Mouse (Mus musculus): Measurements from ENCODE around the gene Prkca. TPM values are rescaled to one million over a fixed set of nuclear protein-coding genes. Genes with fewer than 3 reads are reported as not detected.

The Prkca gene
- polyA plus RNA-seq, 1 experiment: 2.8 TPM

- Histone ChIP-seq H3K4me1 (ENCODE audit: control insufficient read depth, insufficient read depth, low read length) (no peaks in the 10 kb centered on the region), H3K27me3 (ENCODE audit: control insufficient read depth, insufficient read depth, low read length, poor library complexity, severe bottlenecking) (no peaks in the 10 kb centered on the region), H3K4me3 (ENCODE audit: low read depth, low read length) (no peak overlapping the region), H3K27ac (ENCODE audit: insufficient read depth, low read length) (no peak overlapping the region), H3K36me3 (ENCODE audit: control insufficient read depth, insufficient read depth, low read length, poor library complexity, severe bottlenecking) (no peaks in the 10 kb centered on the region), H3K9me3 (replicated peaks; ENCODE audit: control insufficient read depth, insufficient read depth, low read length, poor library complexity, severe bottlenecking) (no peaks in the 10 kb centered on the region), H3K9ac (ENCODE audit: low read depth, poor library complexity, severe bottlenecking) (no peak overlapping the region)
- TF ChIP-seq POLR2A (IDR thresholded peaks at IDR 0.05; ENCODE audit: insufficient read depth, low read length) (no peak), EP300 (IDR thresholded peaks at IDR 0.05; ENCODE audit: insufficient read depth, low read depth, low read length) (no peak), CTCF (IDR thresholded peaks at IDR 0.05; ENCODE audit: low read depth, low read length) (no peak)
These were observed 226.2 kb downstream of the Prkca start for GRCm38 (mm10) chr11:108117360-108118050.

GRCm38 (mm10) chr11:108114091-108114490 lies 229.6 kb downstream of the Prkca start:
- no peaks in the 10 kb centered on the region for H3K4me1 ChIP-seq (ENCODE audit: control insufficient read depth, insufficient read depth, low read length)
- no peak for TF ChIP-seq CTCF (IDR thresholded peaks at IDR 0.05; ENCODE audit: low read depth, low read length)
- H3K36me3 ChIP-seq (ENCODE audit: control insufficient read depth, insufficient read depth, low read length, poor library complexity, severe bottlenecking): no peaks in the 10 kb centered on the region

GRCm38 (mm10) chr11:108112437-108112836 lies 231.3 kb downstream of the Prkca start:
- TF ChIP-seq CTCF (IDR thresholded peaks at IDR 0.05; ENCODE audit: low read depth, low read length): no peak
- no peak for TF ChIP-seq POLR2A (IDR thresholded peaks at IDR 0.05; ENCODE audit: insufficient read depth, low read length)
- no peak for TF ChIP-seq EP300 (IDR thresholded peaks at IDR 0.05; ENCODE audit: insufficient read depth, low read depth, low read length)
- no peak overlapping the region for H3K4me3 ChIP-seq (ENCODE audit: low read depth, low read length)
- H3K4me1 ChIP-seq (ENCODE audit: control insufficient read depth, insufficient read depth, low read length): no peaks in the 10 kb centered on the region
- H3K36me3 ChIP-seq (ENCODE audit: control insufficient read depth, insufficient read depth, low read length, poor library complexity, severe bottlenecking): no peaks in the 10 kb centered on the region
- no peak overlapping the region for H3K9ac ChIP-seq (ENCODE audit: low read depth, poor library complexity, severe bottlenecking)
- H3K9me3 ChIP-seq (replicated peaks; ENCODE audit: control insufficient read depth, insufficient read depth, low read length, poor library complexity, severe bottlenecking): no peaks in the 10 kb centered on the region
- no peak overlapping the region for H3K27ac ChIP-seq (ENCODE audit: insufficient read depth, low read length)
- no peaks in the 10 kb centered on the region for H3K27me3 ChIP-seq (ENCODE audit: control insufficient read depth, insufficient read depth, low read length, poor library complexity, severe bottlenecking)

More at GRCm38 (mm10) chr11:108114091-108114490, 229.6 kb downstream of the Prkca start:
- H3K27me3 ChIP-seq (ENCODE audit: control insufficient read depth, insufficient read depth, low read length, poor library complexity, severe bottlenecking): no peaks in the 10 kb centered on the region
- no peak overlapping the region for H3K27ac ChIP-seq (ENCODE audit: insufficient read depth, low read length)
- no peak overlapping the region for H3K4me3 ChIP-seq (ENCODE audit: low read depth, low read length)
- no peak overlapping the region for H3K9ac ChIP-seq (ENCODE audit: low read depth, poor library complexity, severe bottlenecking)
- H3K9me3 ChIP-seq (replicated peaks; ENCODE audit: control insufficient read depth, insufficient read depth, low read length, poor library complexity, severe bottlenecking): no peaks in the 10 kb centered on the region

- H3K27me3 ChIP-seq (ENCODE audit: control insufficient read depth, insufficient read depth, low read length, poor library complexity, severe bottlenecking): no peaks in the 10 kb centered on the region
- H3K9ac ChIP-seq (ENCODE audit: low read depth, poor library complexity, severe bottlenecking): no peak overlapping the region
- no peak for TF ChIP-seq POLR2A (IDR thresholded peaks at IDR 0.05; ENCODE audit: insufficient read depth, low read length)
- no peak for TF ChIP-seq EP300 (IDR thresholded peaks at IDR 0.05; ENCODE audit: insufficient read depth, low read depth, low read length)
- TF ChIP-seq CTCF (IDR thresholded peaks at IDR 0.05; ENCODE audit: low read depth, low read length): no peak
- no peaks in the 10 kb centered on the region for H3K4me1 ChIP-seq (ENCODE audit: control insufficient read depth, insufficient read depth, low read length)
- H3K36me3 ChIP-seq (ENCODE audit: control insufficient read depth, insufficient read depth, low read length, poor library complexity, severe bottlenecking): no peaks in the 10 kb centered on the region
- no peak overlapping the region for H3K4me3 ChIP-seq (ENCODE audit: low read depth, low read length)
- H3K27ac ChIP-seq (ENCODE audit: insufficient read depth, low read length): no peak overlapping the region
- peaks cover 5% of the 10 kb centered on the region; the same call in 1 of the 2 replicates for H3K9me3 ChIP-seq (replicated peaks; ENCODE audit: control insufficient read depth, insufficient read depth, low read length, poor library complexity, severe bottlenecking)
These were observed 239.6 kb downstream of the Prkca start for GRCm38 (mm10) chr11:108104085-108104484.

GRCm38 (mm10) chr11:108101280-108101950 lies 242.3 kb downstream of the Prkca start:
- H3K9ac ChIP-seq (ENCODE audit: low read depth, poor library complexity, severe bottlenecking): no peak overlapping the region
- TF ChIP-seq EP300 (IDR thresholded peaks at IDR 0.05; ENCODE audit: insufficient read depth, low read depth, low read length): no peak
- no peak for TF ChIP-seq POLR2A (IDR thresholded peaks at IDR 0.05; ENCODE audit: insufficient read depth, low read length)
- TF ChIP-seq CTCF (IDR thresholded peaks at IDR 0.05; ENCODE audit: low read depth, low read length): no peak
- no peak overlapping the region for H3K4me3 ChIP-seq (ENCODE audit: low read depth, low read length)
- H3K9me3 ChIP-seq (replicated peaks; ENCODE audit: control insufficient read depth, insufficient read depth, low read length, poor library complexity, severe bottlenecking): peaks cover 5% of the 10 kb centered on the region; the same call in 1 of the 2 replicates
- no peaks in the 10 kb centered on the region for H3K4me1 ChIP-seq (ENCODE audit: control insufficient read depth, insufficient read depth, low read length)
- H3K27ac ChIP-seq (ENCODE audit: insufficient read depth, low read length): no peak overlapping the region
- no peaks in the 10 kb centered on the region for H3K36me3 ChIP-seq (ENCODE audit: control insufficient read depth, insufficient read depth, low read length, poor library complexity, severe bottlenecking)
- H3K27me3 ChIP-seq (ENCODE audit: control insufficient read depth, insufficient read depth, low read length, poor library complexity, severe bottlenecking): no peaks in the 10 kb centered on the region

- Histone ChIP-seq H3K4me1 (ENCODE audit: control insufficient read depth, insufficient read depth, low read length) (no peaks in the 10 kb centered on the region), H3K27me3 (ENCODE audit: control insufficient read depth, insufficient read depth, low read length, poor library complexity, severe bottlenecking) (no peaks in the 10 kb centered on the region), H3K27ac (ENCODE audit: insufficient read depth, low read length) (no peak overlapping the region), H3K36me3 (ENCODE audit: control insufficient read depth, insufficient read depth, low read length, poor library complexity, severe bottlenecking) (no peaks in the 10 kb centered on the region), H3K9me3 (replicated peaks; ENCODE audit: control insufficient read depth, insufficient read depth, low read length, poor library complexity, severe bottlenecking) (peaks cover 3% of the 10 kb centered on the region; the same call in 1 of the 2 replicates), H3K9ac (ENCODE audit: low read depth, poor library complexity, severe bottlenecking) (no peak overlapping the region), H3K4me3 (ENCODE audit: low read depth, low read length) (no peak overlapping the region)
- no peak for TF ChIP-seq EP300 (IDR thresholded peaks at IDR 0.05; ENCODE audit: insufficient read depth, low read depth, low read length)
- no peak for TF ChIP-seq CTCF (IDR thresholded peaks at IDR 0.05; ENCODE audit: low read depth, low read length)
- TF ChIP-seq POLR2A (IDR thresholded peaks at IDR 0.05; ENCODE audit: insufficient read depth, low read length): no peak
These were observed 245.4 kb downstream of the Prkca start for GRCm38 (mm10) chr11:108098306-108098705.
